Mouse (Mus musculus): ENCODE data around the gene Zfp53.

The Zfp53 gene

GRCm38 (mm10) chr17:21517130-21517671 lies 28.4 kb downstream of the Zfp53 start:
- no peak for DNase-seq (ENCODE audit: low spot score in 2 of 2)

GRCm38 (mm10) chr17:21526270-21526669 lies 37.5 kb downstream of the Zfp53 start:
- no peak for DNase-seq (ENCODE audit: low spot score in 2 of 2)

- no peak for DNase-seq (ENCODE audit: low spot score in 2 of 2)
These were observed 42.0 kb downstream of the Zfp53 start for GRCm38 (mm10) chr17:21530645-21531330.

GRCm38 (mm10) chr17:21531621-21532020 lies 42.8 kb downstream of the Zfp53 start:
- peak in 1 of 2 experiments; percentile 17 for DNase-seq (ENCODE audit: low spot score in 2 of 2)

GRCm38 (mm10) chr17:21532101-21532951 lies 43.5 kb downstream of the Zfp53 start:
- peak; percentile 67 to 75 for DNase-seq (ENCODE audit: low spot score in 2 of 2)

GRCm38 (mm10) chr17:21533961-21534360 lies 45.2 kb downstream of the Zfp53 start:
- no peak for DNase-seq (ENCODE audit: low spot score in 2 of 2)

- DNase-seq (ENCODE audit: low spot score in 2 of 2) = peak; percentile 23 to 39
These were observed 45.8 kb downstream of the Zfp53 start for GRCm38 (mm10) chr17:21534460-21535095.

- peak; percentile 68 for DNase-seq (ENCODE audit: low spot score in 2 of 2)
These were observed 46.6 kb downstream of the Zfp53 start, which contains the start of gene Zfp52 for GRCm38 (mm10) chr17:21535096-21536001. TSS of gene Zfp52 (plus strand) at chr17:21535539.

- DNase-seq (ENCODE audit: low spot score in 2 of 2) = no peak
These were observed 47.3 kb downstream of the Zfp53 start for GRCm38 (mm10) chr17:21536096-21536495.

- DNase-seq (ENCODE audit: low spot score in 2 of 2) = no peak
These were observed 47.9 kb downstream of the Zfp53 start for GRCm38 (mm10) chr17:21536676-21537075.

- no peak for DNase-seq (ENCODE audit: low spot score in 2 of 2)
These were observed 69.0 kb downstream of the Zfp53 start for GRCm38 (mm10) chr17:21557831-21558230.
